Mouse (Mus musculus): ENCODE measurements around the gene Il21. TPM values are rescaled to one million over a fixed set of nuclear protein-coding genes. Genes with fewer than 3 reads are reported as not detected.

Il21 gene
- polyA plus RNA-seq, 1 experiment, result 0.05 TPM

GRCm38 (mm10) chr3:37231153-37231552 is 1.3 kb downstream of the Il21 start:
- no peaks in the 10 kb centered on the region for H3K4me1 ChIP-seq (replicated peaks; ENCODE audit: control insufficient read depth, insufficient read depth, low read length)
- no peaks in the 10 kb centered on the region for H3K36me3 ChIP-seq (ENCODE audit: control insufficient read depth, insufficient read depth, low read length)
- H3K27ac ChIP-seq (ENCODE audit: control insufficient read depth, insufficient read depth, low read length), result no peak overlapping the region
- no peak overlapping the region for H3K4me3 ChIP-seq (ENCODE audit: control insufficient read depth, insufficient read depth, low read length)
- no peaks in the 10 kb centered on the region for H3K27me3 ChIP-seq (ENCODE audit: control insufficient read depth, insufficient read depth, low read length)
- TF ChIP-seq POLR2A (IDR thresholded peaks at IDR 0.05; ENCODE audit: control insufficient read depth, extremely low read depth, insufficient read depth, low read length, poor library complexity) (no peak), CTCF (IDR thresholded peaks at IDR 0.05; ENCODE audit: borderline replicate concordance, control insufficient read depth, extremely low read depth, insufficient read depth, low read length, poor library complexity) (no peak)
- DNase-seq, result no peak
- WGBS, result 95% methylated on average over 7 of the region's 7 CpGs

- DNase-seq, result no peak
- Histone ChIP-seq H3K27ac (ENCODE audit: control insufficient read depth, insufficient read depth, low read length) (no peak overlapping the region), H3K36me3 (ENCODE audit: control insufficient read depth, insufficient read depth, low read length) (no peaks in the 10 kb centered on the region), H3K27me3 (ENCODE audit: control insufficient read depth, insufficient read depth, low read length) (no peaks in the 10 kb centered on the region), H3K4me1 (replicated peaks; ENCODE audit: control insufficient read depth, insufficient read depth, low read length) (0 out of 2 replicates have a peak, but pooled peaks cover 2% of the 10 kb centered on the region), H3K4me3 (ENCODE audit: control insufficient read depth, insufficient read depth, low read length) (no peak overlapping the region)
- TF ChIP-seq POLR2A (IDR thresholded peaks at IDR 0.05; ENCODE audit: control insufficient read depth, extremely low read depth, insufficient read depth, low read length, poor library complexity) (no peak), CTCF (IDR thresholded peaks at IDR 0.05; ENCODE audit: borderline replicate concordance, control insufficient read depth, extremely low read depth, insufficient read depth, low read length, poor library complexity) (no peak)
- WGBS, result 83% methylated on average over 11 of the region's 11 CpGs
Observed at GRCm38 (mm10) chr3:37229082-37229829, 3.2 kb downstream of the Il21 start.

- no peak overlapping the region for H3K27ac ChIP-seq (ENCODE audit: control insufficient read depth, insufficient read depth, low read length)
- TF ChIP-seq CTCF (IDR thresholded peaks at IDR 0.05; ENCODE audit: borderline replicate concordance, control insufficient read depth, extremely low read depth, insufficient read depth, low read length, poor library complexity), result no peak
- TF ChIP-seq POLR2A (IDR thresholded peaks at IDR 0.05; ENCODE audit: control insufficient read depth, extremely low read depth, insufficient read depth, low read length, poor library complexity), result no peak
- no peaks in the 10 kb centered on the region for H3K36me3 ChIP-seq (ENCODE audit: control insufficient read depth, insufficient read depth, low read length)
- no peak overlapping the region for H3K4me3 ChIP-seq (ENCODE audit: control insufficient read depth, insufficient read depth, low read length)
- WGBS, result 96% methylated on average over 13 of the region's 13 CpGs
- peaks cover 2% of the 10 kb centered on the region; the same call in 1 of the 2 replicates for H3K4me1 ChIP-seq (replicated peaks; ENCODE audit: control insufficient read depth, insufficient read depth, low read length)
- no peak for DNase-seq
- no peaks in the 10 kb centered on the region for H3K27me3 ChIP-seq (ENCODE audit: control insufficient read depth, insufficient read depth, low read length)
Observed at GRCm38 (mm10) chr3:37225124-37225523, 7.3 kb downstream of the Il21 start.

- Histone ChIP-seq H3K27ac (ENCODE audit: control insufficient read depth, insufficient read depth, low read length) (no peak overlapping the region), H3K27me3 (ENCODE audit: control insufficient read depth, insufficient read depth, low read length) (no peaks in the 10 kb centered on the region), H3K4me1 (replicated peaks; ENCODE audit: control insufficient read depth, insufficient read depth, low read length) (no peaks in the 10 kb centered on the region; the same call in 1 of the 2 replicates), H3K36me3 (ENCODE audit: control insufficient read depth, insufficient read depth, low read length) (no peaks in the 10 kb centered on the region), H3K4me3 (ENCODE audit: control insufficient read depth, insufficient read depth, low read length) (no peak overlapping the region)
- TF ChIP-seq POLR2A (IDR thresholded peaks at IDR 0.05; ENCODE audit: control insufficient read depth, extremely low read depth, insufficient read depth, low read length, poor library complexity) (no peak), CTCF (IDR thresholded peaks at IDR 0.05; ENCODE audit: borderline replicate concordance, control insufficient read depth, extremely low read depth, insufficient read depth, low read length, poor library complexity) (no peak)
- peak; percentile 31 for DNase-seq
- WGBS, result 33% methylated on average over 4 of the region's 4 CpGs
Observed at GRCm38 (mm10) chr3:37219071-37219470, 13.4 kb downstream of the Il21 start.

GRCm38 (mm10) chr3:37205226-37205800 is 27.1 kb downstream of the Il21 start:
- no peak overlapping the region for H3K4me3 ChIP-seq (ENCODE audit: control insufficient read depth, insufficient read depth, low read length)
- TF ChIP-seq POLR2A (IDR thresholded peaks at IDR 0.05; ENCODE audit: control insufficient read depth, extremely low read depth, insufficient read depth, low read length, poor library complexity) (no peak), CTCF (IDR thresholded peaks at IDR 0.05; ENCODE audit: borderline replicate concordance, control insufficient read depth, extremely low read depth, insufficient read depth, low read length, poor library complexity) (no peak)
- H3K36me3 ChIP-seq (ENCODE audit: control insufficient read depth, insufficient read depth, low read length), result no peaks in the 10 kb centered on the region
- peaks cover 18% of the 10 kb centered on the region for H3K4me1 ChIP-seq (replicated peaks; ENCODE audit: control insufficient read depth, insufficient read depth, low read length)
- H3K27ac ChIP-seq (ENCODE audit: control insufficient read depth, insufficient read depth, low read length), result peak overlapping the region; percentile 20; the same call in 1 of the 2 replicates
- DNase-seq, result peak; percentile 48
- 6% methylated on average over 8 of the region's 8 CpGs for WGBS
- H3K27me3 ChIP-seq (ENCODE audit: control insufficient read depth, insufficient read depth, low read length), result no peaks in the 10 kb centered on the region

- TF ChIP-seq CTCF (IDR thresholded peaks at IDR 0.05; ENCODE audit: borderline replicate concordance, control insufficient read depth, extremely low read depth, insufficient read depth, low read length, poor library complexity) (no peak), POLR2A (IDR thresholded peaks at IDR 0.05; ENCODE audit: control insufficient read depth, extremely low read depth, insufficient read depth, low read length, poor library complexity) (no peak)
- no peaks in the 10 kb centered on the region for H3K36me3 ChIP-seq (ENCODE audit: control insufficient read depth, insufficient read depth, low read length)
- H3K27me3 ChIP-seq (ENCODE audit: control insufficient read depth, insufficient read depth, low read length), result no peaks in the 10 kb centered on the region
- no peak overlapping the region for H3K4me3 ChIP-seq (ENCODE audit: control insufficient read depth, insufficient read depth, low read length)
- no peak overlapping the region for H3K27ac ChIP-seq (ENCODE audit: control insufficient read depth, insufficient read depth, low read length)
- H3K4me1 ChIP-seq (replicated peaks; ENCODE audit: control insufficient read depth, insufficient read depth, low read length), result peaks cover 18% of the 10 kb centered on the region
- WGBS, result 15% methylated on average over 6 of the region's 6 CpGs
- peak; percentile 14 for DNase-seq
Observed at GRCm38 (mm10) chr3:37204556-37204955, 27.9 kb downstream of the Il21 start.

Measured in thymus, adult 2 months (tissue).